Mouse (Mus musculus) forebrain, embryonic 13.5 days (tissue): ENCODE results near the gene Aldh5a1. TPM values are rescaled to one million over a fixed set of nuclear protein-coding genes. Genes with fewer than 3 reads are reported as not detected.
A peak's percentile ranks its signal among the peaks of the same experiment; 100 is the strongest.
"Not testable (repeated sequence)": the region's sequence is repeated elsewhere in the genome, so short reads cannot be mapped to it uniquely, and the experiment has no call there.

Experiments used
- ATAC-seq: fragments of 200-750 bp; cut with Nextera tagmentation; 2 replicates; pipeline ENCODE4 v1.8.0; 2017
- H3K27ac ChIP-seq: fragments of 300-500 bp; sonication (generic); 2 replicates; pipeline ENCODE4 v1.5.1; 2015; ENCODE audit warnings: inconsistent platforms, mild to moderate bottlenecking, moderate library complexity
- H3K27me3 ChIP-seq: fragments of 300-500 bp; sonication (generic); 2 replicates; pipeline ENCODE4 v1.6.1; 2015; ENCODE audit warnings: mild to moderate bottlenecking, inconsistent platforms
- H3K36me3 ChIP-seq: fragments of 300-500 bp; sonication (generic); 2 replicates; pipeline ENCODE4 v1.6.1; 2015; ENCODE audit warnings: mild to moderate bottlenecking, inconsistent platforms; ENCODE audit not compliant: poor library complexity, severe bottlenecking
- H3K4me1 ChIP-seq: fragments of 300-500 bp; sonication (generic); 2 replicates; pipeline ENCODE4 v1.6.1; 2015; ENCODE audit warnings: inconsistent platforms
- H3K4me2 ChIP-seq: fragments of 300-500 bp; sonication (generic); 2 replicates; pipeline ENCODE4 v1.6.1; 2015; ENCODE audit warnings: inconsistent platforms, mild to moderate bottlenecking, moderate library complexity
- H3K4me3 ChIP-seq: fragments of 300-500 bp; sonication (generic); 2 replicates; pipeline ENCODE4 v1.5.1; 2015; ENCODE audit warnings: mild to moderate bottlenecking, inconsistent platforms
- H3K9ac ChIP-seq: fragments of 300-500 bp; sonication (generic); 2 replicates; pipeline ENCODE4 v1.6.1; 2015; ENCODE audit warnings: mild to moderate bottlenecking, inconsistent platforms
- H3K9me3 ChIP-seq: fragments of 300-500 bp; sonication (generic); replicated peaks from 2 replicates; pipeline ENCODE4 v1.6.1; 2016; ENCODE audit warnings: inconsistent platforms
- WGBS: fragments of 180-500 bp; shearing (Covaris S2); methylation state at CpG from one replicate; pipeline ENCODE4 v1.1.7; 2015; 5-methylcytosine and 5-hydroxymethylcytosine counted together
- polyA plus RNA-seq: library from polyadenylated mRNA; unstranded; fragments of >200 nt; fragmentation: Nextera tagmentation; extraction: Ambion mirVana; gene quantifications from 2 replicates; pipeline ENCODE4 v1.2.1, GENCODE M21; 2015

Gene Aldh5a1
- 6.2 and 7.5 TPM in 2 replicates for polyA plus RNA-seq

DNA sequence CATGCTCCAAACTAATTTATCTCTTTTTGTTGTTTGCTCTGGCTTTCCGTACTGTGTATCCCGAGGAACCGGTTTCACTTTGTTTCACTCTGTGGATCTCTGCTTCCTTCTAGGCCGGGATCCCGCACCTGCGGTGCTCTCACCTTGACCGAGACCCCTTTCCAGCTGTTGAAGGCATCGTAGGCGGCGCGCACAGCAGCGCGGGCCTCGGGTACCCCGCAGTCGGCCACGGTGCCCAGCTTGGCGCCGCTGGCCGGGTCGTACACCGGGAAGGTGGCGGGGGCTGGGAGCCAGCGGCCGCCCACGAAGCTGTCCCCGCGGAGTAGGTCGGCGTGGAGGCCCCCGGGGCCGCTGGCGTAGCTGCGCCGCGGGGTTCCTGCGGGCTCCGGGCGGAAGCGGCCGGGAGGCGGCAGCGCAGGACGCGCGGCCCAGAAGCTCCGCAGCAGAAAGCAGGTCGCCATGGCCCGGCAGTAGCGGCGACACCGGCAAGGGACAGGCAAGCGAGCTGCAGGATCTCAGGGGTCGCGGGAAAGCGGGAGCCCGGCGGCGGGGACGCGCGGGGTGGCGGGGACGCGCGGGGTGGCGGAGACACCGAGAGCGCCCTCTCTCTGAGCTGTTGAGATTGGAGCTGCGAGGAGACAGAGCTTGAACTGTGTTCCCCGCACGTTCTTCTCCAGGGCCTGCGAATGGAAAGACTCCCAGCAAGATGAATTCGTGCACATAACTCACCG, at the start of gene Aldh5a1:
Aldh5a1 (minus strand) TSS at position 554 of the 731 bp plus-strand sequence.
- peak; percentile 89 for ATAC-seq
- Histone ChIP-seq H3K36me3 (no peaks in the 10 kb centered on the region), H3K4me1 (peaks cover 21% of the 10 kb centered on the region), H3K4me3 (peak within 1 kb of the TSS; percentile 89), H3K4me2 (peak within 1 kb of the TSS; percentile 84), H3K9me3 (no peaks in the 10 kb centered on the region), H3K27me3 (0 out of 2 replicates have a peak, but pooled peaks cover 3% of the 10 kb centered on the region), H3K9ac (peak within 1 kb of the TSS; percentile 92), H3K27ac (peak within 1 kb of the TSS; percentile 57; the same call in 1 of the 2 replicates)
- WGBS, result under 1% methylated on average over 75 of the region's 75 CpGs

DNA sequence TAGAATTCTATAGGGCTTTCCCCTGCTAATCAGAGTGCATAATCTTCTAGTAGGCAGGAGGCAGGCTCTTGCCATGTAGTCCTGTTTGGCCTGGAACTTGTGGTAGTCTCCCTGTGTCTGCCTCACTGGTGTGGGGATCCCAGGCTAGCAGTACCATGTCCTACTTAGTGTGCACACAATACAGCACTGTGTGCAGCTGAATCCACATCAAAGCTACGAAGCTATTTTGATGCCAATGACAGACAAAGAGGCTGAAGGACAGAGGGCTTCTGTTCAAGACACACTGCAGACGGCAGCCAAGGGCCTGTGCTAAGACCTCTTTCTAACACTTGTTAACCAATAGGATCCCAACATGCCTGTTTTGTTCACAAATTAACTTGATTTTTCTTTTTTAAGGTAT, 48.0 kb upstream of the Aldh5a1 start:
- Histone ChIP-seq H3K9ac (no peak overlapping the region), H3K27me3 (no peaks in the 10 kb centered on the region), H3K27ac (no peak overlapping the region), H3K36me3 (peaks cover 14% of the 10 kb centered on the region), H3K4me1 (peaks cover 4% of the 10 kb centered on the region; the same call in 1 of the 2 replicates), H3K4me3 (no peak overlapping the region), H3K4me2 (no peak overlapping the region), H3K9me3 (no peaks in the 10 kb centered on the region)
- WGBS, result 33% methylated on average over 2 of the region's 2 CpGs
- ATAC-seq, result peak; percentile 49; the same call in 1 of the 2 replicates

DNA sequence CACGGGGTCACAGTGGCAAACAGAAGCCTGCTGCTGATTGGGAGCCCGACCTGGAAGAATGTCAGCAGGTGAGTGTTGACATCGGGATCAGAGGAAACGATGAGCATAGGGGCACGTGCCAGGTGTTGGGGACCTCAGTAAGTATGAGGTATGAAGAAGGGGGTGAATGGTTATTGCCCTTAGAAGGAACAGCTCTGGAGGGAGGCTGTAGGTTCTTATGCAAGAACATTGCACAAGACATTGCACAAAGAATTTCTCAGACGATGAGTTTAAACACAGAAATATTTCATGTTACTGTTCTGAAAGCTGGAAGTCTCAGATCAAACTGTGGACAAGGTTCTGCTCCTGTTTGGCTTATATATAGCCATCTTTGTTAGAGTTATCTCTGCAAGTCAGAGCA, 43.6 kb upstream of the Aldh5a1 start:
- H3K9ac ChIP-seq, result no peak overlapping the region
- 93% methylated on average over 6 of the region's 6 CpGs for WGBS
- no peak overlapping the region for H3K4me2 ChIP-seq
- no peaks in the 10 kb centered on the region; the same call in 1 of the 2 replicates for H3K36me3 ChIP-seq
- no peak overlapping the region for H3K27ac ChIP-seq
- no peaks in the 10 kb centered on the region for H3K27me3 ChIP-seq
- no peak for ATAC-seq
- H3K4me1 ChIP-seq, result peaks cover 4% of the 10 kb centered on the region; the same call in 1 of the 2 replicates
- no peak overlapping the region for H3K4me3 ChIP-seq
- H3K9me3 ChIP-seq, result no peaks in the 10 kb centered on the region

DNA sequence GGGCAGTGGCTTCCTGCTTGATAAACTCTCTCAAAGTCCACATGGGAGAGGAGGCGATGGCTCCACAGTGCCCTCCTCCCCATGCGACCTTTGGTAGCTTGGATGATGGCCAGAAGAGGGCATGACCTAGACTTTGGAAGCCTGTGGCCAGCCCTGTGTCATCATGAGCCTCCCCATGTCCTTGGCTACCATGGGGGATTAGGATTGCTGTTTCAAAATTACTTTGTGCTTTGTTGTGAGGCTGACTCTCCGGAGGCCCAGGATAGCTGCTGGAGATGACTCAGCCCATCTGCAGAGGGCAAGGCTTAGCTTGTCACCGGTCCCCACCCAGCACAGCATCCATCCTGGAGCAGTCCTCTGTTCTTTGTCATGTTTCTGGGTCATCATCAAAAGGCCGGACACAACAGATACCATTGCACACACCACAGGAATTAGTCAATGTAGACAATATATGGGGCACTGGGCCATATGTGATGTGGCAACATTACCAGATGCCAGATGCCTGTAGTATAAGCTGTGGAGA, 40.4 kb upstream of the Aldh5a1 start:
- WGBS, result 90% methylated on average over 5 of the region's 5 CpGs
- Histone ChIP-seq H3K27ac (no peak overlapping the region), H3K9ac (no peak overlapping the region), H3K36me3 (no peaks in the 10 kb centered on the region), H3K27me3 (no peaks in the 10 kb centered on the region), H3K4me1 (no peaks in the 10 kb centered on the region), H3K4me2 (no peak overlapping the region), H3K4me3 (no peak overlapping the region), H3K9me3 (no peaks in the 10 kb centered on the region)
- ATAC-seq, result no peak

DNA sequence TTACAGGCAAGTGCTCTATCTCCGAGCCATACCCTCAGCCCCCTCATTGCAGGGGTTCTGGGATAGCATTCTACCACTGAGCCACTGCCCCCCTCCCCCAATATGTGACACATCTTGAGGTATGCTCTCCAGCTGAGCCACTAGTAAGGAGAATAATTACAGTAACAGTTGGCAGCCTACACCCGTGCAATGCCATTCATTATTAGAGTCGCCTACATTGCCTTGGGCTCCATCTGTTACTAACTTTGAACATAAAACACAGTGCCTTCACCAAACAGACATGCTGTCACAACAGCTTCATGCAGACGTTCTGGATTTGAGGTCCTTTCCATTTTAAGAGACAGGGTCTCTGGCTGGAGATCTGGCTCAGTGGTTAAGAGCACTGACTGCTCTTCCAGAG, 38.9 kb upstream of the Aldh5a1 start:
- WGBS, result 58% methylated on average over 4 of the region's 4 CpGs
- peak; percentile 82 for ATAC-seq

DNA sequence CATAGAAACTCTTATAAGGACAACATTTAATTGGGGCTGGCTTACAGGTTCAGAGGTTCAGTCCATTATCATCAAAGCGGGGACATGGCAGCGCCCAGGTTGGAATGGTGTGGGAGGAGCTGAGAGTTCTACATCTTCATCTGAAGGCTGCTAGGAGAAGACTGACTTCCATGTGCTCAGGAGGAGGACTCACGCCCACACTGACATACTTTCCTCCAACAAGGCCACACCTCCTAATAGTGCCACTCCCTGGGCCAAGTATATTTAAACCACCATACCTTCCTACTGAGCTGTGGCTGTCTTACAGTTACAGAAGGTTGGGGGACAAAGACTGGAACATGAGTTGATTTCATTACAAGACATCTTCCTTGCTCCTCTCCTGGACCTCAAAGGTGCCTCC, 34.3 kb upstream of the Aldh5a1 start:
- H3K4me2 ChIP-seq, H3K27ac ChIP-seq: not testable (repeated sequence)
- 96% methylated on average over 3 of the region's 3 CpGs for WGBS

More for the DNA sequence above, 38.9 kb upstream of the Aldh5a1 start:
- Histone ChIP-seq H3K36me3 (no peaks in the 10 kb centered on the region), H3K27me3 (no peaks in the 10 kb centered on the region), H3K9me3 (no peaks in the 10 kb centered on the region), H3K4me3 (no peak overlapping the region), H3K9ac (no peak overlapping the region), H3K27ac (no peak overlapping the region), H3K4me1 (no peaks in the 10 kb centered on the region), H3K4me2 (no peak overlapping the region)

DNA sequence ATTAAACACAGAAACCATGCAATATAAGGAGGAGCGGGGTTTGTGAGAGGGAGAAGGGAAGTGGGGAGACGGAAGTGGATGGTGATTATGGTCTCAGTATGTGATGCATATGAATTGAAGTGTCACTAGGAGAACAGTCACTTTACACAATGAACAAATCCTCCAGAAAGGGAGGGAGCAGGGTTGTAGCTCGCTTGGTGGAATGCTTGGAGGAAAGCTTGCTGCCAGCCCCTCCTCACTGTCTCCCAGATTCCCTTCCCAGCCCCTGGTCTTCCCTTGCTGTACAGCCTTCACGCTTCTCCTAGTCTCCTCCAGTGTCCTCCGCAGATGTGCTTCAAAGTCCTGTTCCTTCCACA, 28.4 kb upstream of the Aldh5a1 start:
- no peaks in the 10 kb centered on the region for H3K27me3 ChIP-seq
- no peaks in the 10 kb centered on the region for H3K9me3 ChIP-seq
- peak overlapping the region; percentile 57 for H3K4me2 ChIP-seq
- H3K36me3 ChIP-seq, result no peaks in the 10 kb centered on the region
- peak; percentile 27; the same call in 1 of the 2 replicates for ATAC-seq
- no peak overlapping the region for H3K27ac ChIP-seq
- 36% methylated on average over 5 of the region's 5 CpGs for WGBS
- H3K4me3 ChIP-seq, result peak overlapping the region; percentile 30
- H3K9ac ChIP-seq, result 0 out of 2 replicates have a peak overlapping the region, but pooled peaks have one; percentile 23
- no peaks in the 10 kb centered on the region for H3K4me1 ChIP-seq

More for the DNA sequence above, 34.3 kb upstream of the Aldh5a1 start:
- not testable (repeated sequence) for H3K4me1 ChIP-seq, H3K9ac ChIP-seq, H3K4me3 ChIP-seq, H3K36me3 ChIP-seq, H3K9me3 ChIP-seq, H3K27me3 ChIP-seq, ATAC-seq

DNA sequence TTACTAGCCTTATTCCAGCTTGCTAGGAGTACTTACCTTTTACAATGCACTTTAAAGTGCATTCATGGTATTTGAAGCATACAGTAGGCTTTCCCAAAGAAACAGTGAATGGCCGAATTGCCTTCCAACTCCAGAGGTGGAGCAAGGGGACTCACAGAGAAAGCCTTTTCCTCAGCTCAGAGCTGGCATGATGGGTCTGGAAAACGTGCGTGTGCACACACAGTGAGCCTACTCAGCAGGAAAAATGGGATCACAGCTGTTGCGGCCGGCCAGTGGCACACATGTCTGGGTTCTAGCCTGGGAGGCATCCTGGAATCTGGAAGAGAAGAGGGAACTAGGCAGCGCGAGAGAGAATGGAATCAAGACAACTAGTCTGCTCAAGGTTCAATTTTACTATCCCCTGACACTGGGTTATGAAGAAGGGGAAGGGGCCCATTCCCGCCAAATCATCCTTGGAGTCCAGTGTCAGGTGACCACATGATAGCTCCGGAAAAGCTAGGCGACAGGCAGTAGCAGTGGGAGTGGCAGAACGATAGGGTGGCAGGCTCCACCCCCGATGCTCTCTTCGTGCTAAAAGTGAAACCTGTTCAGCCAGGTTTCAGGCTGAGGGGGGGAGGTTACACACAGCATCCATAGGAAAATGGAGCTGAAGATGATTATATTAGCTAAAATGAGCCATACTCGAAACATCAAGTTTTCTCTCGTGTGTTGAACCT, 27.8 kb upstream of the Aldh5a1 start:
- Histone ChIP-seq H3K9ac (peak overlapping the region; percentile 23; the same call in 1 of the 2 replicates), H3K27ac (no peak overlapping the region), H3K4me2 (peak overlapping the region; percentile 57), H3K27me3 (no peaks in the 10 kb centered on the region), H3K4me1 (no peaks in the 10 kb centered on the region), H3K36me3 (no peaks in the 10 kb centered on the region), H3K9me3 (no peaks in the 10 kb centered on the region), H3K4me3 (peak overlapping the region; percentile 30)
- WGBS, result 25% methylated on average over 15 of the region's 15 CpGs
- no peak for ATAC-seq

DNA sequence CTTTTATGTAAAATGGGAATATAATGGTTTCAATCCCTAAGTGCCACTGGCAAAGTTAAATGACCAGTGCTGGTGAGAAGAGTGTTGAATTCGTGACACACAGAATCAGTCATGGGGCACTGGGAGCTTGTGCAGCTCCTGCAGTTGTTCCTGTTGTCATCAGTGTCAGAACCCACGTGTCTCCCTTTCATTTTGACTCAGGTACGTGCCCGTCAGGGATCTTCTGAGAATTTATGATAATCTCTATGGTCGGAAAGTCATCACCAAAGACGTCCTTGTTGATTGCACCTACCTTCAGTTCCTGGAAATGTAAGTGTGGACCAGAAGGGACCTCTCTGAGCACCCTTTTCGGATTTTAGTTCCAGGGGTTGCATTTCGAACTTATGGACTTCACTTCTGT, 24.7 kb upstream of the Aldh5a1 start:
- no peaks in the 10 kb centered on the region for H3K4me1 ChIP-seq
- H3K36me3 ChIP-seq, result no peaks in the 10 kb centered on the region
- no peak overlapping the region for H3K9ac ChIP-seq
- H3K4me3 ChIP-seq, result no peak overlapping the region
- H3K27me3 ChIP-seq, result no peaks in the 10 kb centered on the region
- no peak overlapping the region for H3K27ac ChIP-seq
- 86% methylated on average over 8 of the region's 8 CpGs for WGBS
- no peaks in the 10 kb centered on the region for H3K9me3 ChIP-seq
- no peak for ATAC-seq
- no peak overlapping the region for H3K4me2 ChIP-seq

DNA sequence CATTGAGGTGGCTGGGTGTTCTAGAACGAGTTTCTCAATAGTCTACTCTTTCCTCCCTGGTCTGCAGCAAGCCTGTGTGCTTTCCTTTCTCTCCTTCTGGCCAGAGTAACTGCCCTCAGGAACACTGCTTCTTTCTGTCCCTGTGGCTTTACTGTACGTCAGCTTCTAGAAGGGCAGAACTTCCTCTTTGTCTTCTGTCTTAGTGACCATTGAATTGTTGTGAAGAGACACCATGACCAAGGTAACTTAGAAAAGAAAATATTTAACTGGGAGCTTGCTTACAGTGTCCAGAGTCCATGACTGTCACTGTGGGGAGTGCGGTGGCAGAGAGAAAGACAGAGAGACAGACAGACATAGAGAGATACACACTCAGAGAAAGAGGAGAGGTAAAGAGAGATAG, 22.6 kb upstream of the Aldh5a1 start:
- Histone ChIP-seq H3K9ac (no peak overlapping the region), H3K4me3 (no peak overlapping the region), H3K27me3 (no peaks in the 10 kb centered on the region), H3K4me1 (no peaks in the 10 kb centered on the region), H3K27ac (no peak overlapping the region), H3K9me3 (no peaks in the 10 kb centered on the region), H3K4me2 (no peak overlapping the region), H3K36me3 (no peaks in the 10 kb centered on the region)
- WGBS, result 91% methylated on average over 3 of the region's 3 CpGs
- ATAC-seq, result no peak

DNA sequence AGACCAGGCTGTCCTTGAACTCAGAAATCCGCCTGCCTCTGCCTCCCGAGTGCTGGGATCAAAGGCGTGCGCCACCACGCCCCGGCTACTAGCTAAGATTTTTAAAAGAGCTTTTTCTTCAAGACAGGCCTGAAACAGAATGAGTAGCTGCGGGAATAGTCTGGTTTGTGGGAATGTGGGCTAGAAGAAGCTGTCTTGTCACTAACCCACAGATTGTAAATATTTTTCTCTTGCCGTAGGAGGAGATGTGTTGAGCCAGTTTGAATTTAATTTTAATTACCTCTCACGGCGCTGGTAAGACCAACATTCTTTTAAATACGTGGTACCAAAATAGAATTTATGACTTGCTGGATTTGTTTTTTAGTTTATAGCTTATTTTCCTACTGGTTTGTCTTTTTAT, 21.2 kb upstream of the Aldh5a1 start:
- Histone ChIP-seq H3K4me2 (no peak overlapping the region), H3K36me3 (no peaks in the 10 kb centered on the region), H3K4me1 (no peaks in the 10 kb centered on the region), H3K9me3 (no peaks in the 10 kb centered on the region), H3K9ac (no peak overlapping the region), H3K4me3 (no peak overlapping the region), H3K27me3 (no peaks in the 10 kb centered on the region), H3K27ac (no peak overlapping the region)
- ATAC-seq, result no peak
- 94% methylated on average over 11 of the region's 11 CpGs for WGBS

DNA sequence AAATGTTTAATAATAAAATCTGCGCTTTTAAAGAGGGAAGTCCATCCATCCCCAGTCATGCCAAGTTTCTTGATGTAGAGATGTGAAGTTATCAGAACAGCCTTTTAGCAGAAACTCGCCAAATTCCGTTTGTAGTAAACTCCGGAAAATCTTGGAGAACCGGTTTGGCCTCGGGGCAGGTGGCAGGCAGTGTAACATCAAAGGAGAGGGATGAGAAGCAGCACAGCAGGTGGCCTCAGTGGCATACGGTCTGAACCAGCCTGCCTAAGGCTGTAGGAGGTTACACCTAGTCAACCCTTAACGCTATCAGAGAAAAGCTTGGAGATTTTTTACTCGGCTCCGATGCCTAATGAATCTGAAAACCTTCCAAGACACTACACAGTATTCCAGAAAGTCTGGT, 18.0 kb upstream of the Aldh5a1 start:
- no peaks in the 10 kb centered on the region for H3K4me1 ChIP-seq
- no peaks in the 10 kb centered on the region for H3K36me3 ChIP-seq
- no peak overlapping the region for H3K4me2 ChIP-seq
- no peaks in the 10 kb centered on the region for H3K27me3 ChIP-seq
- H3K4me3 ChIP-seq, result no peak overlapping the region
- ATAC-seq, result no peak
- H3K9me3 ChIP-seq, result no peaks in the 10 kb centered on the region
- H3K27ac ChIP-seq, result no peak overlapping the region
- WGBS, result 25% methylated on average over 10 of the region's 10 CpGs
- H3K9ac ChIP-seq, result no peak overlapping the region
